Mouse (Mus musculus): ENCODE measurements around the gene Il9.

Gene Il9

GRCm38 (mm10) chr13:56482146-56482545 lies at the start of gene Il9:
Gene Il9, minus strand, starts transcription at chr13:56482246.
- no peak for DNase-seq

GRCm38 (mm10) chr13:56529685-56530084 lies 47.6 kb upstream of the Il9 start:
- no peak for DNase-seq

GRCm38 (mm10) chr13:56529031-56529430 lies 47.0 kb upstream of the Il9 start:
- no peak for DNase-seq

GRCm38 (mm10) chr13:56528281-56528680 lies 46.2 kb upstream of the Il9 start:
- no peak for DNase-seq

- DNase-seq, result no peak
Measured at GRCm38 (mm10) chr13:56527846-56528245, 45.8 kb upstream of the Il9 start.

GRCm38 (mm10) chr13:56526871-56527270 lies 44.8 kb upstream of the Il9 start:
- DNase-seq, result no peak

- DNase-seq, result no peak
Measured at GRCm38 (mm10) chr13:56522821-56523167, 40.7 kb upstream of the Il9 start.

GRCm38 (mm10) chr13:56522081-56522820 lies 40.2 kb upstream of the Il9 start, which contains the start of gene Fbxl21:
Gene Fbxl21, plus strand, starts transcription at chr13:56522472.
- DNase-seq, result peak; percentile 96

- DNase-seq, result no peak
Measured at GRCm38 (mm10) chr13:56516816-56517215, 34.8 kb upstream of the Il9 start.

GRCm38 (mm10) chr13:56516311-56516710 lies 34.3 kb upstream of the Il9 start:
- DNase-seq, result no peak

- no peak for DNase-seq
Measured at GRCm38 (mm10) chr13:56513595-56513994, 31.5 kb upstream of the Il9 start.

GRCm38 (mm10) chr13:56509796-56510195 lies 27.8 kb upstream of the Il9 start:
- DNase-seq, result no peak

- no peak for DNase-seq
Measured at GRCm38 (mm10) chr13:56506871-56507496, 24.9 kb upstream of the Il9 start.

- no peak for DNase-seq
Measured at GRCm38 (mm10) chr13:56501866-56502420, 19.9 kb upstream of the Il9 start.

GRCm38 (mm10) chr13:56500636-56501035 lies 18.6 kb upstream of the Il9 start:
- DNase-seq, result no peak

GRCm38 (mm10) chr13:56500132-56500531 lies 18.1 kb upstream of the Il9 start:
- DNase-seq, result no peak

- DNase-seq, result no peak
Measured at GRCm38 (mm10) chr13:56494440-56494839, 12.4 kb upstream of the Il9 start.

GRCm38 (mm10) chr13:56488012-56488411 lies 6.0 kb upstream of the Il9 start:
- no peak for DNase-seq

GRCm38 (mm10) chr13:56478027-56478426 lies 4.0 kb downstream of the Il9 start:
- DNase-seq, result no peak

GRCm38 (mm10) chr13:56477271-56477670 lies 4.8 kb downstream of the Il9 start:
- peak; percentile 34 for DNase-seq

- no peak for DNase-seq
Measured at GRCm38 (mm10) chr13:56476790-56477189, 5.3 kb downstream of the Il9 start.

GRCm38 (mm10) chr13:56475363-56475762 lies 6.7 kb downstream of the Il9 start:
- DNase-seq, result peak; percentile 29

- no peak for DNase-seq
Measured at GRCm38 (mm10) chr13:56472661-56473060, 9.4 kb downstream of the Il9 start.

- no peak for DNase-seq
Measured at GRCm38 (mm10) chr13:56471951-56472350, 10.1 kb downstream of the Il9 start.

Data from right cerebral cortex, adult 18-20 months (tissue).